Mouse (Mus musculus): ENCODE results near the gene Cnrip1.

DNA sequence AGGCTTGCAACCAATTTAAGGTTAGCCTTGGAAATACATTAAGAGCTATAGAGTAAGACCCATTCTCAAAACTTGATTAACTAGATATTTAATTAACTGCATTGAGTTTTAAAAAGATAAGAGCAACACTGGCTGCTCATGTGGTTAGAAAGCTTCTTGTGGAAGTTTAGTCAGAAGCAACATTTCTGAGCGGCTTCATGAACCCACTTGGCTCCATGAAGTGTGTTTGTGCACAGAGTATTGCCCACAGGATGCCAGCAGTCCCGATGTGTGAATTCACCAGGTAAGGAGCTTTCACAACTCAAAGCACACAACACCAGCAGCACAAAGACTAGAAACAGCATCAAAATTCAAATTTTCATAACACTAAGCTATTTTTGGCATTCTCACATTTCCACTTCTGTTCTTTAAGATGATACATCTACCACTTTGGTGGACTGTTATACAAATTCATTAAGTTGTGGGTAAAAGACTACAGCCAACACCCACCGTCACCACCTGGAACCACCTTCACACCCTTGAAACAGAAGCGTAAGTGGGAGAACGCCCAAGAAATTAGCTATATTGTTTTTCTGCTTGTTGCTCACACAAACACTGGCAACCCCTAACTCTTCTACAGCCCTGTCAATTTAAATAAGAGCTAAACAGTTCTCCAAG is 43.7 kb upstream of the Cnrip1 start:
- no peak for TF ChIP-seq ZC3H11A (IDR thresholded peaks at IDR 0.05; ENCODE audit: borderline replicate concordance, low read depth, low read length)
- TF ChIP-seq CHD2 (IDR thresholded peaks at IDR 0.05; ENCODE audit: low read depth, low read length): no peak
- no peak for TF ChIP-seq ZNF384 (IDR thresholded peaks at IDR 0.05; ENCODE audit: low read depth, low read length)
- no peak for TF ChIP-seq MAFK (IDR thresholded peaks at IDR 0.05; ENCODE audit: insufficient read depth, low read depth, low read length)
- TF ChIP-seq HCFC1 (IDR thresholded peaks at IDR 0.05; ENCODE audit: borderline replicate concordance, insufficient read depth, low read length): no peak
